1 mouse cellular context compared by ENCODE assay signal in genomic region chr9:63757865-63758440, GRCm38 (mm10).
A peak's percentile ranks its signal among the peaks of the same experiment; 100 is the strongest.
TF ChIP-seq lines count a peak whose summit lies in the region.

Gene Smad3 (minus strand): TSS chr9:63757994.

TF ChIP-seq in CH12.LX, 34 proteins besides CTCF, POLR2A, EP300 and RAD21 (continued from another document):
- TF ChIP-seq E2F4 (IDR thresholded peaks at IDR 0.05; ENCODE audit: insufficient replicate concordance, low read depth, low read length): no peak
- TF ChIP-seq TBP (conservative IDR thresholded peaks at IDR 0.05; ENCODE audit: low read depth, low read length): no peak
- no peak for TF ChIP-seq RCOR1 (conservative IDR thresholded peaks at IDR 0.05; ENCODE audit: low read depth, low read length)
- TF ChIP-seq SIN3A (IDR thresholded peaks at IDR 0.05; ENCODE audit: low read length): no peak
- no peak for TF ChIP-seq SMC3 (IDR thresholded peaks at IDR 0.05; ENCODE audit: low read depth, low read length)
- 0 out of 2 replicates have a peak, but pooled peaks have one; percentile 78 for TF ChIP-seq UBTF (IDR thresholded peaks at IDR 0.05; ENCODE audit: low read depth, low read length)
- no peak for TF ChIP-seq JUND (conservative IDR thresholded peaks at IDR 0.05; ENCODE audit: low read depth, low read length)
- no peak for TF ChIP-seq ZNF384 (IDR thresholded peaks at IDR 0.05; ENCODE audit: low read depth, low read length)
- no peak for TF ChIP-seq USF2 (conservative IDR thresholded peaks at IDR 0.05; ENCODE audit: low read depth, low read length)
- no peak for TF ChIP-seq MEF2A (IDR thresholded peaks at IDR 0.05; ENCODE audit: borderline replicate concordance, low read depth, low read length)
- no peak for TF ChIP-seq PAX5 (IDR thresholded peaks at IDR 0.05; ENCODE audit: low read length)
- no peak for TF ChIP-seq MAZ (IDR thresholded peaks at IDR 0.05; ENCODE audit: low read depth, low read length)
- no peak for TF ChIP-seq ETS1 (conservative IDR thresholded peaks at IDR 0.05; ENCODE audit: low read depth, low read length)
